Mouse (Mus musculus) heart, adult 2 months (tissue): ENCODE results near the gene Chl1. TPM values are rescaled to one million over a fixed set of nuclear protein-coding genes. Genes with fewer than 3 reads are reported as not detected.

Experiments
- DNase-seq, 2 experiments: peaks; one replicate each; pipeline ENCODE4 v3.0.0; 2021
- H3K27ac ChIP-seq: fragments of 200-600 bp; 2 replicates; pipeline ENCODE4 v1.8.1; 2022
- H3K27me3 ChIP-seq: fragments of 200-500 bp; 2 replicates; pipeline ENCODE4 v1.6.1; 2012; ENCODE audit warnings: mild to moderate bottlenecking, low read length, inconsistent platforms, mixed read lengths; ENCODE audit not compliant: control insufficient read depth, insufficient read depth
- H3K36me3 ChIP-seq: fragments of 200-500 bp; 2 replicates; pipeline ENCODE4 v1.6.1; 2012; ENCODE audit warnings: low read length, inconsistent platforms; ENCODE audit not compliant: control insufficient read depth, insufficient read depth
- H3K4me1 ChIP-seq: fragments of 200-500 bp; 2 replicates; pipeline ENCODE4 v1.6.1; 2011; ENCODE audit warnings: low read length; ENCODE audit not compliant: control insufficient read depth, insufficient read depth
- H3K4me3 ChIP-seq: fragments of 200-600 bp; 2 replicates; pipeline ENCODE4 v1.8.1; 2022
- H3K79me2 ChIP-seq: fragments of 200-500 bp; replicated peaks from 2 replicates; pipeline ENCODE4 v1.6.1; 2012; ENCODE audit warnings: mild to moderate bottlenecking, inconsistent platforms, low read length, moderate library complexity, mixed read lengths; ENCODE audit not compliant: control insufficient read depth, insufficient read depth
- H3K9ac ChIP-seq: fragments of 200-500 bp; 2 replicates; pipeline ENCODE4 v1.6.1; 2012; ENCODE audit warnings: low read depth, mild to moderate bottlenecking, control low read depth, inconsistent platforms, low read length, mixed read lengths
- CTCF ChIP-seq: fragments of 200-600 bp; IDR thresholded peaks from 2 replicates; pipeline ENCODE4 v1.8.1; 2022; ENCODE audit warnings: antibody characterized with exemption, mild to moderate bottlenecking, moderate library complexity
- EP300 ChIP-seq: fragments of 200-500 bp; IDR thresholded peaks from 2 replicates; pipeline ENCODE4 v1.6.1; 2011; ENCODE audit warnings: low read depth, low read length, control low read depth; ENCODE audit not compliant: insufficient read depth
- POLR2A ChIP-seq: fragments of 200-500 bp; IDR thresholded peaks from 2 replicates; pipeline ENCODE4 v1.6.1; 2011; ENCODE audit warnings: mild to moderate bottlenecking, low read depth, low read length, control low read depth; ENCODE audit not compliant: insufficient read depth
- WGBS: fragments of 180-500 bp; shearing (Covaris S2); methylation state at CpG from one replicate; pipeline ENCODE4 v1.1.7; 2018; 5-methylcytosine and 5-hydroxymethylcytosine counted together
- intact Hi-C: fragments of 180-260 bp; cut with DNase I; formaldehyde crosslinking; loops from one replicate; pipeline ENCODE4 v1.15.1; 2025
- polyA plus RNA-seq: library from polyadenylated mRNA; depleted of rRNA; stranded (reverse); fragments of >200 nt; gene quantifications from 2 replicates; pipeline ENCODE4 v1.2.3, GENCODE M21; 2012
- total RNA-seq, 2 experiments: library from RNA; stranded (reverse); gene quantifications; 2 replicates each; pipeline ENCODE4 v1.2.3; 2021

Chl1 gene
- total and polyA plus RNA-seq, 3 experiments = 0.39 to 1.8 (median 0.84) TPM

GRCm38 (mm10) chr6:103507751-103508575, 2.4 kb upstream of the Chl1 start:
- no peak overlapping the region for H3K4me3 ChIP-seq
- WGBS = 39% methylated on average over 3 of the region's 3 CpGs
- no peak for DNase-seq

GRCm38 (mm10) chr6:103509596-103509995, 790 bp upstream of the Chl1 start:
- WGBS = 73% methylated on average over 4 of the region's 4 CpGs
- Histone ChIP-seq H3K27me3 (peaks cover 3% of the 10 kb centered on the region), H3K9ac (no peak overlapping the region), H3K36me3 (no peaks in the 10 kb centered on the region), H3K4me3 (no peak overlapping the region), H3K27ac (no peak overlapping the region), H3K79me2 (no peaks in the 10 kb centered on the region), H3K4me1 (no peaks in the 10 kb centered on the region)
- TF ChIP-seq CTCF = no peak
- TF ChIP-seq POLR2A = no peak
- no peak for TF ChIP-seq EP300
- intact Hi-C loops = no loop called here
- no peak for DNase-seq

More at GRCm38 (mm10) chr6:103507751-103508575, 2.4 kb upstream of the Chl1 start:
- Histone ChIP-seq H3K9ac (no peak overlapping the region), H3K79me2 (no peaks in the 10 kb centered on the region), H3K36me3 (no peaks in the 10 kb centered on the region), H3K27ac (no peak overlapping the region), H3K27me3 (peaks cover 3% of the 10 kb centered on the region), H3K4me1 (no peaks in the 10 kb centered on the region)
- TF ChIP-seq POLR2A (no peak), CTCF (no peak), EP300 (no peak)
- intact Hi-C loops = no loop called here

GRCm38 (mm10) chr6:103511290-103511971, 1.0 kb downstream of the Chl1 start:
- intact Hi-C loops = no loop called here
- 8% methylated on average over 18 of the region's 18 CpGs for WGBS
- no peak overlapping the region for H3K27ac ChIP-seq
- no peak overlapping the region for H3K4me3 ChIP-seq
- no peaks in the 10 kb centered on the region for H3K36me3 ChIP-seq
- no peak overlapping the region for H3K9ac ChIP-seq
- no peaks in the 10 kb centered on the region for H3K79me2 ChIP-seq
- TF ChIP-seq EP300 = no peak
- TF ChIP-seq CTCF = no peak
- no peak for TF ChIP-seq POLR2A
- DNase-seq = no peak
- peaks cover 3% of the 10 kb centered on the region for H3K27me3 ChIP-seq
- H3K4me1 ChIP-seq = no peaks in the 10 kb centered on the region

- Histone ChIP-seq H3K36me3 (no peaks in the 10 kb centered on the region), H3K4me3 (no peak overlapping the region), H3K27ac (no peak overlapping the region), H3K79me2 (no peaks in the 10 kb centered on the region), H3K4me1 (no peaks in the 10 kb centered on the region), H3K9ac (no peak overlapping the region), H3K27me3 (peaks cover 3% of the 10 kb centered on the region)
- WGBS = 2% methylated on average over 29 of the region's 29 CpGs
- peak in 1 of 2 experiments; percentile 2 for DNase-seq
- TF ChIP-seq EP300 (no peak), POLR2A (no peak), CTCF (no peak)
- intact Hi-C loops = no loop called here
Measured at GRCm38 (mm10) chr6:103511972-103512565, 1.7 kb downstream of the Chl1 start.

GRCm38 (mm10) chr6:103512911-103513321, 2.5 kb downstream of the Chl1 start:
- H3K4me1 ChIP-seq = no peaks in the 10 kb centered on the region
- no peak overlapping the region for H3K4me3 ChIP-seq
- no peak overlapping the region for H3K27ac ChIP-seq
- peaks cover 3% of the 10 kb centered on the region for H3K27me3 ChIP-seq
- DNase-seq = no peak
- H3K9ac ChIP-seq = no peak overlapping the region
- intact Hi-C loops = no loop called here
- 51% methylated on average over 6 of the region's 6 CpGs for WGBS
- no peaks in the 10 kb centered on the region for H3K79me2 ChIP-seq
- no peak for TF ChIP-seq EP300
- no peak for TF ChIP-seq POLR2A
- no peak for TF ChIP-seq CTCF
- no peaks in the 10 kb centered on the region for H3K36me3 ChIP-seq
